Mouse (Mus musculus) kidney, embryonic 16.5 days (tissue): ENCODE results near the gene Mkks. TPM values are rescaled to one million over a fixed set of nuclear protein-coding genes. Genes with fewer than 3 reads are reported as not detected.
A peak's percentile ranks its signal among the peaks of the same experiment; 100 is the strongest.
"Not testable (repeated sequence)": the region's sequence is repeated elsewhere in the genome, so short reads cannot be mapped to it uniquely, and the experiment has no call there.

ENCODE experiments used
- ATAC-seq: fragments of 200-750 bp; cut with Nextera tagmentation; 2 replicates; pipeline ENCODE4 v1.8.0; 2017; ENCODE audit warnings: moderate TSS enrichment; ENCODE audit not compliant: low FRiP score, low TSS enrichment
- H3K27ac ChIP-seq: fragments of 300-500 bp; sonication (generic); 2 replicates; pipeline ENCODE4 v1.5.1; 2014; ENCODE audit warnings: low read length
- H3K27me3 ChIP-seq: fragments of 300-500 bp; sonication (generic); 2 replicates; pipeline ENCODE4 v1.6.1; 2014; ENCODE audit warnings: low read length, control low read depth, mixed read lengths; ENCODE audit not compliant: insufficient read depth
- H3K36me3 ChIP-seq: fragments of 300-500 bp; sonication (generic); 2 replicates; pipeline ENCODE4 v1.6.1; 2014; ENCODE audit warnings: low read length, control low read depth, mixed read lengths; ENCODE audit not compliant: insufficient read depth
- H3K4me1 ChIP-seq: fragments of 300-500 bp; sonication (generic); 2 replicates; pipeline ENCODE4 v1.6.1; 2014; ENCODE audit warnings: low read length, control low read depth, mixed read lengths; ENCODE audit not compliant: insufficient read depth
- H3K4me2 ChIP-seq: fragments of 300-500 bp; sonication (generic); replicated peaks from 2 replicates; pipeline ENCODE4 v1.6.1; 2014; ENCODE audit warnings: low read depth, low read length
- H3K4me3 ChIP-seq: fragments of 300-500 bp; sonication (generic); 2 replicates; pipeline ENCODE4 v1.5.1; 2014; ENCODE audit warnings: mild to moderate bottlenecking, low read length
- H3K9ac ChIP-seq: fragments of 300-500 bp; sonication (generic); replicated peaks from 2 replicates; pipeline ENCODE4 v1.6.1; 2014; ENCODE audit warnings: low read length
- H3K9me3 ChIP-seq: fragments of 300-500 bp; sonication (generic); 2 replicates; pipeline ENCODE4 v1.6.1; 2016; ENCODE audit warnings: low read length, control low read depth
- WGBS: fragments of 180-500 bp; shearing (Covaris S2); extraction: QIAGEN DNeasy Blood & Tissue Kit; methylation state at CpG from one replicate; pipeline ENCODE4 v1.1.7; 2014; 5-methylcytosine and 5-hydroxymethylcytosine counted together
- polyA plus RNA-seq: library from polyadenylated mRNA; unstranded; fragments of >200 nt; fragmentation: Nextera tagmentation; extraction: Ambion mirVana; gene quantifications from 2 replicates; pipeline ENCODE4 v1.2.1, GENCODE M21; 2015

The Mkks gene
- polyA plus RNA-seq, 1 experiment from 2014 or later, result 18.2 TPM

- 84% methylated on average over 2 of the region's 2 CpGs for WGBS
- Histone ChIP-seq H3K27me3 (no peaks in the 10 kb centered on the region), H3K27ac (no peak overlapping the region), H3K9me3 (no peaks in the 10 kb centered on the region), H3K4me1 (no peaks in the 10 kb centered on the region), H3K4me3 (no peak overlapping the region), H3K9ac (no peak overlapping the region), H3K36me3 (peaks cover 7% of the 10 kb centered on the region; the same call in 1 of the 2 replicates), H3K4me2 (no peak overlapping the region)
- ATAC-seq, result no peak
Observed at GRCm38 (mm10) chr2:136909298-136909697, 18.1 kb upstream of the Mkks start.

GRCm38 (mm10) chr2:136908596-136908995 lies 17.4 kb upstream of the Mkks start:
- no peak overlapping the region for H3K4me2 ChIP-seq
- peaks cover 7% of the 10 kb centered on the region; the same call in 1 of the 2 replicates for H3K36me3 ChIP-seq
- no peaks in the 10 kb centered on the region for H3K4me1 ChIP-seq
- no peak overlapping the region for H3K9ac ChIP-seq
- no peak overlapping the region for H3K27ac ChIP-seq
- H3K4me3 ChIP-seq, result no peak overlapping the region
- WGBS, result 82% methylated on average over 3 of the region's 3 CpGs
- no peaks in the 10 kb centered on the region for H3K9me3 ChIP-seq
- H3K27me3 ChIP-seq, result no peaks in the 10 kb centered on the region
- no peak for ATAC-seq

- Histone ChIP-seq H3K27me3 (no peaks in the 10 kb centered on the region), H3K4me2 (no peak overlapping the region), H3K9me3 (no peaks in the 10 kb centered on the region), H3K4me3 (no peak overlapping the region), H3K9ac (no peak overlapping the region), H3K36me3 (no peaks in the 10 kb centered on the region), H3K4me1 (peaks cover 7% of the 10 kb centered on the region; the same call in 1 of the 2 replicates), H3K27ac (no peak overlapping the region)
- 75% methylated on average over 2 of the region's 2 CpGs for WGBS
- no peak for ATAC-seq
Observed at GRCm38 (mm10) chr2:136896131-136896530, 4.9 kb upstream of the Mkks start.

- H3K27me3 ChIP-seq, result no peaks in the 10 kb centered on the region
- no peaks in the 10 kb centered on the region for H3K9me3 ChIP-seq
- H3K4me3 ChIP-seq, result no peak overlapping the region
- no peak overlapping the region for H3K9ac ChIP-seq
- no peak overlapping the region for H3K27ac ChIP-seq
- ATAC-seq, result no peak
- 90% methylated on average over 2 of the region's 2 CpGs for WGBS
- no peak overlapping the region for H3K4me2 ChIP-seq
- H3K4me1 ChIP-seq, result peaks cover 12% of the 10 kb centered on the region; the same call in 1 of the 2 replicates
- H3K36me3 ChIP-seq, result no peaks in the 10 kb centered on the region
Observed at GRCm38 (mm10) chr2:136894494-136894893, 3.3 kb upstream of the Mkks start.

GRCm38 (mm10) chr2:136891951-136892371 lies 772 bp upstream of the Mkks start:
- H3K4me1 ChIP-seq, result peaks cover 17% of the 10 kb centered on the region; the same call in 1 of the 2 replicates
- no peaks in the 10 kb centered on the region; the same call in 1 of the 2 replicates for H3K36me3 ChIP-seq
- H3K9ac ChIP-seq, result peak overlapping the region; percentile 75
- peak overlapping the region; percentile 90 for H3K4me3 ChIP-seq
- H3K4me2 ChIP-seq, result peak overlapping the region; percentile 55
- under 1% methylated on average over 23 of the region's 23 CpGs for WGBS
- no peaks in the 10 kb centered on the region for H3K27me3 ChIP-seq
- peak; percentile 85 for ATAC-seq
- no peaks in the 10 kb centered on the region for H3K9me3 ChIP-seq
- peak overlapping the region; percentile 93; the same call in 1 of the 2 replicates for H3K27ac ChIP-seq

- ATAC-seq, result peak; percentile 68; the same call in 1 of the 2 replicates
- 6% methylated on average over 15 of the region's 15 CpGs for WGBS
- not testable (repeated sequence) for H3K36me3 ChIP-seq, H3K9me3 ChIP-seq, H3K27me3 ChIP-seq
- peak overlapping the region; percentile 87 for H3K9ac ChIP-seq
- peak overlapping the region; percentile 48 for H3K4me2 ChIP-seq
- peaks cover 14% of the 10 kb centered on the region; the same call in 1 of the 2 replicates for H3K4me1 ChIP-seq
- H3K4me3 ChIP-seq, result peak overlapping the region; percentile 90
- peak overlapping the region; percentile 93 for H3K27ac ChIP-seq
Observed at GRCm38 (mm10) chr2:136890716-136891067, 497 bp downstream of the Mkks start.

- peaks cover 10% of the 10 kb centered on the region; the same call in 1 of the 2 replicates for H3K4me1 ChIP-seq
- H3K9me3 ChIP-seq, result no peaks in the 10 kb centered on the region
- WGBS, result 51% methylated on average over 4 of the region's 4 CpGs
- peaks cover 14% of the 10 kb centered on the region for H3K36me3 ChIP-seq
- no peak overlapping the region for H3K27ac ChIP-seq
- no peaks in the 10 kb centered on the region for H3K27me3 ChIP-seq
- no peak for ATAC-seq
- no peak overlapping the region for H3K4me3 ChIP-seq
- no peak overlapping the region for H3K9ac ChIP-seq
- no peak overlapping the region for H3K4me2 ChIP-seq
Observed at GRCm38 (mm10) chr2:136886846-136887245, 4.3 kb downstream of the Mkks start.

GRCm38 (mm10) chr2:136885579-136885978 lies 5.6 kb downstream of the Mkks start, which contains the start of gene AL731706.2:
AL731706.2 (minus strand) TSS chr2:136885679.
- no peak within 1 kb of the TSS for H3K9ac ChIP-seq
- H3K4me1 ChIP-seq, result peaks cover 10% of the 10 kb centered on the region; the same call in 1 of the 2 replicates
- no peak within 1 kb of the TSS for H3K27ac ChIP-seq
- ATAC-seq, result no peak
- H3K9me3 ChIP-seq, result no peaks in the 10 kb centered on the region
- no peak within 1 kb of the TSS for H3K4me2 ChIP-seq
- H3K27me3 ChIP-seq, result no peaks in the 10 kb centered on the region
- peaks cover 24% of the 10 kb centered on the region for H3K36me3 ChIP-seq
- H3K4me3 ChIP-seq, result no peak within 1 kb of the TSS
- 95% methylated on average over 2 of the region's 2 CpGs for WGBS

- Histone ChIP-seq H3K27me3 (no peaks in the 10 kb centered on the region), H3K4me1 (no peaks in the 10 kb centered on the region), H3K9ac (no peak overlapping the region), H3K4me3 (no peak overlapping the region), H3K9me3 (no peaks in the 10 kb centered on the region), H3K27ac (no peak overlapping the region), H3K4me2 (no peak overlapping the region), H3K36me3 (no peaks in the 10 kb centered on the region)
- ATAC-seq, result no peak
- WGBS, result 62% methylated on average over 5 of the region's 5 CpGs
Observed at GRCm38 (mm10) chr2:136854543-136855388, 36.4 kb downstream of the Mkks start.

- no peak overlapping the region for H3K4me3 ChIP-seq
Observed at GRCm38 (mm10) chr2:136850366-136850765, 40.8 kb downstream of the Mkks start.

More at GRCm38 (mm10) chr2:136850366-136850765, 40.8 kb downstream of the Mkks start:
- Histone ChIP-seq H3K9me3 (no peaks in the 10 kb centered on the region), H3K4me2 (no peak overlapping the region), H3K36me3 (no peaks in the 10 kb centered on the region), H3K4me1 (no peaks in the 10 kb centered on the region), H3K27ac (no peak overlapping the region), H3K27me3 (no peaks in the 10 kb centered on the region), H3K9ac (no peak overlapping the region)
- WGBS, result 57% methylated on average over 3 of the region's 3 CpGs
- no peak for ATAC-seq
